Mouse (Mus musculus): ENCODE data around the gene Swt1. TPM values are rescaled to one million over a fixed set of nuclear protein-coding genes. Genes with fewer than 3 reads are reported as not detected.
A peak's percentile ranks its signal among the peaks of the same experiment; 100 is the strongest.

Swt1 gene
- total and polyA plus RNA-seq, 2 experiments from 2014 or later: 6.7 to 11.7 TPM

GRCm38 (mm10) chr1:151457087-151457486 is 28.8 kb upstream of the Swt1 start:
- Histone ChIP-seq H3K27ac (no peak overlapping the region), H3K27me3 (ENCODE audit: insufficient read depth, low read length) (no peaks in the 10 kb centered on the region), H3K9ac (replicated peaks; ENCODE audit: low read length) (no peak overlapping the region), H3K4me3 (ENCODE audit: low read length) (no peak overlapping the region), H3K4me1 (ENCODE audit: insufficient read depth, low read length) (no peaks in the 10 kb centered on the region), H3K9me3 (ENCODE audit: low read length) (no peaks in the 10 kb centered on the region), H3K4me2 (ENCODE audit: low read depth, low read length) (no peak overlapping the region), H3K36me3 (ENCODE audit: insufficient read depth, low read length) (peaks cover 43% of the 10 kb centered on the region)
- ATAC-seq: no peak
- no peak for TF ChIP-seq CTCF (IDR thresholded peaks at IDR 0.05; ENCODE audit: low read depth)
- WGBS: 92% methylated on average over 5 of the region's 5 CpGs
- DNase-seq (ENCODE audit: low spot score): no peak

- Histone ChIP-seq H3K4me1 (ENCODE audit: insufficient read depth, low read length) (no peaks in the 10 kb centered on the region), H3K4me2 (ENCODE audit: low read depth, low read length) (no peak overlapping the region), H3K9ac (replicated peaks; ENCODE audit: low read length) (no peak overlapping the region), H3K36me3 (ENCODE audit: insufficient read depth, low read length) (peaks cover 38% of the 10 kb centered on the region), H3K27ac (no peak overlapping the region), H3K4me3 (ENCODE audit: low read length) (no peak overlapping the region), H3K9me3 (ENCODE audit: low read length) (no peaks in the 10 kb centered on the region), H3K27me3 (ENCODE audit: insufficient read depth, low read length) (no peaks in the 10 kb centered on the region)
- 97% methylated on average over 11 of the region's 11 CpGs for WGBS
- ATAC-seq: no peak
- DNase-seq (ENCODE audit: low spot score): no peak
- TF ChIP-seq CTCF (IDR thresholded peaks at IDR 0.05; ENCODE audit: low read depth): no peak
Measured at GRCm38 (mm10) chr1:151451946-151452345, 23.7 kb upstream of the Swt1 start.

- ATAC-seq (no peak), DNase-seq (ENCODE audit: low spot score) (peak; percentile 39)
- peaks cover 39% of the 10 kb centered on the region for H3K36me3 ChIP-seq (ENCODE audit: insufficient read depth, low read length)
Measured at GRCm38 (mm10) chr1:151450851-151451250, 22.6 kb upstream of the Swt1 start.

GRCm38 (mm10) chr1:151449866-151450265 is 21.6 kb upstream of the Swt1 start:
- no peaks in the 10 kb centered on the region for H3K9me3 ChIP-seq (ENCODE audit: low read length)
- H3K4me3 ChIP-seq (ENCODE audit: low read length): no peak overlapping the region
- H3K36me3 ChIP-seq (ENCODE audit: insufficient read depth, low read length): peaks cover 47% of the 10 kb centered on the region
- WGBS: 82% methylated on average over 10 of the region's 10 CpGs
- H3K4me2 ChIP-seq (ENCODE audit: low read depth, low read length): no peak overlapping the region
- DNase-seq (ENCODE audit: low spot score) (no peak), ATAC-seq (no peak)
- no peak for TF ChIP-seq CTCF (IDR thresholded peaks at IDR 0.05; ENCODE audit: low read depth)
- no peak overlapping the region for H3K9ac ChIP-seq (replicated peaks; ENCODE audit: low read length)
- no peak overlapping the region for H3K27ac ChIP-seq
- no peaks in the 10 kb centered on the region for H3K4me1 ChIP-seq (ENCODE audit: insufficient read depth, low read length)
- H3K27me3 ChIP-seq (ENCODE audit: insufficient read depth, low read length): no peaks in the 10 kb centered on the region

More at GRCm38 (mm10) chr1:151450851-151451250, 22.6 kb upstream of the Swt1 start:
- H3K4me3 ChIP-seq (ENCODE audit: low read length): no peak overlapping the region
- H3K4me1 ChIP-seq (ENCODE audit: insufficient read depth, low read length): no peaks in the 10 kb centered on the region
- no peaks in the 10 kb centered on the region for H3K27me3 ChIP-seq (ENCODE audit: insufficient read depth, low read length)
- no peak overlapping the region for H3K27ac ChIP-seq
- H3K9me3 ChIP-seq (ENCODE audit: low read length): no peaks in the 10 kb centered on the region
- WGBS: 96% methylated on average over 1 of the region's 2 CpGs
- H3K4me2 ChIP-seq (ENCODE audit: low read depth, low read length): no peak overlapping the region
- TF ChIP-seq CTCF (IDR thresholded peaks at IDR 0.05; ENCODE audit: low read depth): peak; percentile 40
- no peak overlapping the region for H3K9ac ChIP-seq (replicated peaks; ENCODE audit: low read length)

- no peak for TF ChIP-seq CTCF (IDR thresholded peaks at IDR 0.05; ENCODE audit: low read depth)
- WGBS: 89% methylated on average over 6 of the region's 6 CpGs
- ATAC-seq (no peak), DNase-seq (ENCODE audit: low spot score) (no peak)
- Histone ChIP-seq H3K27ac (no peak overlapping the region), H3K36me3 (ENCODE audit: insufficient read depth, low read length) (peaks cover 29% of the 10 kb centered on the region), H3K4me2 (ENCODE audit: low read depth, low read length) (no peak overlapping the region), H3K27me3 (ENCODE audit: insufficient read depth, low read length) (no peaks in the 10 kb centered on the region), H3K9ac (replicated peaks; ENCODE audit: low read length) (no peak overlapping the region), H3K4me1 (ENCODE audit: insufficient read depth, low read length) (no peaks in the 10 kb centered on the region), H3K4me3 (ENCODE audit: low read length) (no peak overlapping the region), H3K9me3 (ENCODE audit: low read length) (no peaks in the 10 kb centered on the region)
Measured at GRCm38 (mm10) chr1:151435431-151435830, 7.2 kb upstream of the Swt1 start.

GRCm38 (mm10) chr1:151429316-151429715 is 1.1 kb upstream of the Swt1 start:
- H3K27me3 ChIP-seq (ENCODE audit: insufficient read depth, low read length): no peaks in the 10 kb centered on the region
- peak overlapping the region; percentile 91 for H3K9ac ChIP-seq (replicated peaks; ENCODE audit: low read length)
- TF ChIP-seq CTCF (IDR thresholded peaks at IDR 0.05; ENCODE audit: low read depth): no peak
- DNase-seq (ENCODE audit: low spot score) (peak; percentile 3), ATAC-seq (no peak)
- WGBS: 40% methylated on average over 9 of the region's 9 CpGs
- peak overlapping the region; percentile 66 for H3K4me2 ChIP-seq (ENCODE audit: low read depth, low read length)
- 0 out of 2 replicates have a peak, but pooled peaks cover 2% of the 10 kb centered on the region for H3K36me3 ChIP-seq (ENCODE audit: insufficient read depth, low read length)
- H3K27ac ChIP-seq: peak overlapping the region; percentile 97
- H3K4me3 ChIP-seq (ENCODE audit: low read length): peak overlapping the region; percentile 82
- peaks cover 12% of the 10 kb centered on the region for H3K4me1 ChIP-seq (ENCODE audit: insufficient read depth, low read length)
- H3K9me3 ChIP-seq (ENCODE audit: low read length): no peaks in the 10 kb centered on the region

- no peak for TF ChIP-seq CTCF (IDR thresholded peaks at IDR 0.05; ENCODE audit: low read depth)
- H3K27me3 ChIP-seq (ENCODE audit: insufficient read depth, low read length): no peaks in the 10 kb centered on the region
Measured at GRCm38 (mm10) chr1:151427888-151428262, 380 bp downstream of the Swt1 start.

More at GRCm38 (mm10) chr1:151427888-151428262, 380 bp downstream of the Swt1 start:
- Histone ChIP-seq H3K4me2 (ENCODE audit: low read depth, low read length) (peak overlapping the region; percentile 74), H3K4me3 (ENCODE audit: low read length) (peak overlapping the region; percentile 82), H3K9ac (replicated peaks; ENCODE audit: low read length) (peak overlapping the region; percentile 91), H3K27ac (peak overlapping the region; percentile 97), H3K9me3 (ENCODE audit: low read length) (no peaks in the 10 kb centered on the region), H3K36me3 (ENCODE audit: insufficient read depth, low read length) (no peaks in the 10 kb centered on the region), H3K4me1 (ENCODE audit: insufficient read depth, low read length) (peaks cover 12% of the 10 kb centered on the region)
- ATAC-seq: peak; percentile 70
- under 1% methylated on average over 26 of the region's 26 CpGs for WGBS
- peak; percentile 30 for DNase-seq (ENCODE audit: low spot score)
